Mouse (Mus musculus) MEL (cell line): ENCODE results near the gene Nanp.

ENCODE experiments used
- E2F4 ChIP-seq: IDR thresholded peaks from 2 replicates; pipeline ENCODE4 v1.6.1; 2011; ENCODE audit warnings: low read depth, low read length, improper control_type of control experiment, borderline replicate concordance
- NELFE ChIP-seq: IDR thresholded peaks from 2 replicates; pipeline ENCODE4 v1.6.1; 2011; ENCODE audit warnings: low read depth, low read length, improper control_type of control experiment

- TF ChIP-seq NELFE (no peak), E2F4 (no peak)
Observed at GRCm38 (mm10) chr2:151008006-151008405, 31.2 kb downstream of the Nanp start.
